Mouse (Mus musculus) ES-E14 (cell line): Measurements from ENCODE around the gene Sipa1l3.

Source experiments
- CHD2 ChIP-seq: IDR thresholded peaks from 2 replicates; pipeline ENCODE4 v1.6.1; 2014; ENCODE audit warnings: mild to moderate bottlenecking, low read depth, low read length, inconsistent platforms
- HCFC1 ChIP-seq: IDR thresholded peaks from 2 replicates; pipeline ENCODE4 v1.6.1; 2012; ENCODE audit warnings: low read length, inconsistent platforms, borderline replicate concordance; ENCODE audit not compliant: insufficient read depth
- MAFK ChIP-seq: IDR thresholded peaks from 2 replicates; pipeline ENCODE4 v1.6.1; 2014; ENCODE audit warnings: mild to moderate bottlenecking, low read depth, low read length, inconsistent platforms; ENCODE audit not compliant: insufficient read depth
- ZC3H11A ChIP-seq: IDR thresholded peaks from 2 replicates; pipeline ENCODE4 v1.6.1; 2012; ENCODE audit warnings: low read depth, mild to moderate bottlenecking, inconsistent platforms, low read length, borderline replicate concordance
- ZNF384 ChIP-seq: IDR thresholded peaks from 2 replicates; pipeline ENCODE4 v1.6.1; 2012; ENCODE audit warnings: low read depth, low read length, inconsistent platforms

GRCm38 (mm10) chr7:29393292-29393691 is 125.1 kb downstream of the Sipa1l3 start:
- TF ChIP-seq ZC3H11A (no peak), MAFK (no peak), HCFC1 (no peak), ZNF384 (no peak), CHD2 (no peak)
